Mouse (Mus musculus) adrenal gland, postnatal 10 days (tissue): ENCODE measurements around the gene Slc15a2. TPM values are rescaled to one million over a fixed set of nuclear protein-coding genes. Genes with fewer than 3 reads are reported as not detected.

Experiments used
- DNase-seq: peaks from one replicate; pipeline ENCODE4 v3.0.0; 2021; ENCODE audit warnings: mixed read lengths
- long read RNA-seq, 2 experiments: library from polyadenylated mRNA; stranded (forward); transcript quantifications; one replicate each; pipeline ENCODE4 v2.0.0; 2021
- total RNA-seq, 2 experiments: library from RNA; stranded (reverse); gene quantifications; 2 replicates each; pipeline ENCODE4 v1.2.3; 2021

Slc15a2 gene
- total RNA-seq: 1 to 10 TPM; 2.4 to 3.4 TPM
- long read RNA-seq, experiment 1, partial matches to known transcripts: 0 of 3 reads
- long read RNA-seq, experiment 1, other reads (novel, unspliced or antisense): 1 of 3 reads
- long read RNA-seq, experiment 2, partial matches to known transcripts: 1 of 3 reads
- long read RNA-seq, experiment 2, other reads (novel, unspliced or antisense): 0 of 3 reads

DNA sequence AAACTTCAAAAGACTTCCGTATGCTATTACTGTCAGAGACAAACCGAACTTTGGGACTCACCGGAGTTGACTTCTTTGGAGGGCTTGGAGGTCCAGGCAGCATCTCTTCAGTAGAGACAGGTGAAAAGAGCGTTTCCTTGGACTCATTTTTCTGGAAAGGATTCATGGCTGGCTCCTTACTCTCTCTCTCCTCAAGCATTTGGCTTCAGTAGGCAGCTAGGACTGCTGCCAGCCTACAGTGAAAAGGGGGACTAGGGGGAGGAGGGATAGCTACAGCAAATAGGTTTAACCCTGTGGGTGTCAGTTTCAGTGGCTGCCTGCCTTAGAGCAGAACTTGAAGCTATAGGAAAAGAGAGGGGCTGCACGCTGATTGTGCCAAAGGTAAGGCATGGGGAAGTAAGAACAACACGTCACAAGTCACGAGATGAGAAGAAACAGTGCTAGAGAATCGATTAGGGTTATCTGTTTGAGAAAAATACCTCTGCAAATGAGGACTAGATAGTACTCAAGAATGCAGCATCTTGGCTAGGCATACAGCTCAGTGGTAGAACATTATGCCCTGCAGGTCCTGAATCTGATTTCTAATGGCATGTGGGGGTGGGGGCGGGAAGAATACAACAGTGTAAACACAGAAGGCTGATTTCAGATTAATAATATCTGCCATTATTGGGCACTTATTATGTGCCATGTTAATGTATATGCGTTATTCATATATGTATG, at the start of gene Slc15a2:
Slc15a2 (minus strand) TSS at position 369 of the 720 bp plus-strand sequence.
- peak; percentile 38 for DNase-seq

DNA sequence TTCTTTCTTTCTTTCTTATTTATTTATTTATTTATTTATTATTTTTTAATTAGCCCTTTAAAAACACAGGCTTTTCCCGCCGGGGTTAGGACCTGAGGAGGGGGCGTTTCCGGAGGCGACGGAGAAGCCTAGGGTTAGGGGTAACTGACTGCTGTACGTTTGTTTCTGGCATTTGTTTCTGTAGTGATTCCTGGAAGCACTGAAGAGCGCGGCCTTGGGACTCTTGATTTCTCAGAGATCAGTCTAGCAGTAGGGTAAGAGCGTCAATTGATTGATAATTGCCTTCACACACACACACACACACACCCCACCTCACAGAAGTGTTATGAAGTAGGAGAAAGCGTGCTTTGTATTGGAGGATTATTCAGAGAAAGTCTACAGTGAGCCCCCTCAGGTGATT, 44.1 kb upstream of the Slc15a2 start:
- peak; percentile 10 for DNase-seq

DNA sequence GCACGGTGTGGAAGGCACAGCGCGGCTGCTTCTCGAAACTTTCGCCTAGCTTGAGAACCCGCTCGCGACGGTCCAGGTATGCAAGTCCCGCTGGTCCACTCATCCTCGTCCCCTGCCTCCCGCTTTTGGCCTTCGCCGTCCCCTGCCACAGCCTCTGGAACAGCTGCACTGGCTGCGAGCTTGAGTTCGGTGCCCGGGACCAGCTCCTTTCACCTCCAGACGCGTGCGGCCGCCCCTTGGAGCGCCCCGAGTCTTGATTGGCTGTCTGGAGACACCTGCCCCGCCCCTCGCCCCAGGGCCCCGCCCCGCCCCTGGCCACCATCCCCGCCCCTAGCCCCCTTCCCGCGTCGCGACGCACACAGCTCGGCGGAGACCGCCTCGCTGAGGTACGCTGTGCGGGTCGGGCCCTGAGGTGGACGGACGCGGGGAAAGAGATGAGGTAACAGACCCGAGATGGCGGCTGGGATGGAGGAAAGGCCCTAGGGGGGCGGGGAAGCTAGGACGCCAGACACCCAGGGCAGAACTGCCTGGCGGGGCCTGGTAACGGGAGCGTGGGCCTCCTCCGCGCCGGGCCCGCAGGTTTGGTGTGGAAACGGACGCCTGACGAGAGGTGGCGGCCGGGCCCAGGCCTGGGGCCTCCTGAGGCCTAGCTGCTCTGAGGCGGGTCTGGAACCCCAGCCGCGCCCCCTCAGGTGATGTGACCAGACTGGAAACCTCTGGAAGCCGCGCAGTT, 43.5 kb upstream of the Slc15a2 start, which contains the start of gene Iqcb1:
Iqcb1 (plus strand) TSS at position 332 of the 733 bp plus-strand sequence.
- DNase-seq: peak; percentile 92

DNA sequence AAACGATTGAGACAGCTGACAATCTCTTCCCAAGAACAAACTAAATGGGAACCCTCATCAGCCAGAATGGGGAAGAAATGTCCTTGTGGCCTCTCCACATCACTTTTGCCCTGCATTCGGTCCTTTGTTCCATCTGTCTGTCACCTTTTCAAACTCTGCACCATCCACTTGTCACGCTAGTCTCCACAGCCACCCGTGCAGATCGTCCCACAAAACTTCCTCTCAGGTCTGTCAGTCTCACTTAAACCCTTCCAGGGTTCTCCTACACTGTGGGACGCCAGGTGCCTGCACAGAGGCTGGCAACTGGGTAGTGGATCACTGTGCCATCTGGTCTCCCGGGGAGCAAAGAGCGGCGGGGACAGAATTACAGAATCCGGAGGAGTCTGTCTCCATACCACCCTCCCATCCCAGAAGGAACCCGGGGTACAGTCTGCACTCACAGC, 42.9 kb upstream of the Slc15a2 start:
- no peak for DNase-seq

DNA sequence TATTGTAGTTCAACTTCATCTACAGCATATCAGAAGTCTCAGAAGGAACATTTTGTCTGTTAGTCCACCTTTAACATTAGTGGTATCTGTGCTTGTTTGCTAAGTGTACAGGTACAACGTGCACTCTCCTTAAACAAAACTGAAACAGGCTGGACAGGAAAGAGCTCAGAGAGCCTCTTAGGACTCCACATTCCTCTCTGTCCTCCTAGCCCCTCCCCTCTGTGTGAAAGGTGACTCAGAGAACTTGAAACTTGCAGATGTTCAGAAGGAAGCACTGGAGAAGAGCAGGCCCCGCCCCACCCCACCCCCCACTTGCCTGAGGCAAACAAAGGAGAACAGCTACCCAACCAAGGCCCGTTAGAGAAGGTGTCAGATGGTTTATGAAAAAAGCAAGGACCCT, 36.7 kb upstream of the Slc15a2 start:
- DNase-seq: no peak

GRCm38 (mm10) chr16:36820747-36821146, 36.0 kb upstream of the Slc15a2 start:
- no peak for DNase-seq

GRCm38 (mm10) chr16:36820016-36820415, 35.3 kb upstream of the Slc15a2 start:
- no peak for DNase-seq

- peak; percentile 71 for DNase-seq
Observed at GRCm38 (mm10) chr16:36817321-36817926, 32.7 kb upstream of the Slc15a2 start.

- DNase-seq: no peak
Observed at GRCm38 (mm10) chr16:36816916-36817315, 32.2 kb upstream of the Slc15a2 start.

- DNase-seq: no peak
Observed at GRCm38 (mm10) chr16:36813680-36814079, 28.9 kb upstream of the Slc15a2 start.

DNA sequence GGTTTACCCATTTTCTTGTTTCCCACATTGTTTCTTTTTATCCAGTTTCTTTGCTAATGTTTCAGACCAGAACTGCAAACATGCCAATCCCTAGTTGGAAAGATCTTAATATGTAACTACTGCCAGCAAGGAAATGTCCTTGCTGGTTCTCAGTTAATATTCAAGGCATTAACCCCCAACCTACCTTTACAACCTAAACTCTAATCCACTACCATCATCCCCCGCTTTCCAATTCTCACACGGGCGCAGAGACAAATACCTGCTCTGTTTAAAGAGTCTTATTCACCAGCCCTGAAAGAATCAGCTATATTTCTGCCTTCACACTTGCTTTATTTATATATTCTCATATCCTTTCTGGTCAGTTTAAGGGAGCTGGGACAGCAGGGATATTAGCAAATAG, 23.9 kb upstream of the Slc15a2 start:
- no peak for DNase-seq

- DNase-seq: no peak
Observed at GRCm38 (mm10) chr16:36802361-36802760, 17.6 kb upstream of the Slc15a2 start.

GRCm38 (mm10) chr16:36798334-36798733, 13.6 kb upstream of the Slc15a2 start:
- no peak for DNase-seq

DNA sequence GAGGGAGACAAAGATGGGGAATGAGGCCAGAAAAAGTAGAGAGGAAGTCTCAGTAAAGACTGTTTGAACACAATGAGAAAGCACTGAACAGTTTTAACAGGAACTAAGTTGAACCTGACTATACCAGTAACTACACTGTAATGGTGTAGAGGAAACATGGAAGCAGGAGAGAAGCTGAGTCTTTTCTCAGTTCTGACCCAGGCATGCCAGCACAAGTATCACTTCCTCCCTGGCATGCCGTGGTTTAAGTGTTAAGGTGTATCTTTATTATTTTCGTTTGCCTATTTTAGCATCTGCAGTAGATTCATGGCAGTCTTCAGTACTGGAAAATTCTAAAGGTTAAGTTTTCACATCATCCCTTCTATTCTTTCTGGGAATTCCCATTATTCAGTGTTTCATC, 10.2 kb upstream of the Slc15a2 start:
- no peak for DNase-seq

- DNase-seq: no peak
Observed at GRCm38 (mm10) chr16:36790166-36790565, 5.4 kb upstream of the Slc15a2 start.

GRCm38 (mm10) chr16:36786466-36786865, 1.7 kb upstream of the Slc15a2 start:
- no peak for DNase-seq

- peak; percentile 16 for DNase-seq
Observed at GRCm38 (mm10) chr16:36784146-36784545, 616 bp downstream of the Slc15a2 start.

- no peak for DNase-seq
Observed at GRCm38 (mm10) chr16:36775658-36776057, 9.1 kb downstream of the Slc15a2 start.

DNA sequence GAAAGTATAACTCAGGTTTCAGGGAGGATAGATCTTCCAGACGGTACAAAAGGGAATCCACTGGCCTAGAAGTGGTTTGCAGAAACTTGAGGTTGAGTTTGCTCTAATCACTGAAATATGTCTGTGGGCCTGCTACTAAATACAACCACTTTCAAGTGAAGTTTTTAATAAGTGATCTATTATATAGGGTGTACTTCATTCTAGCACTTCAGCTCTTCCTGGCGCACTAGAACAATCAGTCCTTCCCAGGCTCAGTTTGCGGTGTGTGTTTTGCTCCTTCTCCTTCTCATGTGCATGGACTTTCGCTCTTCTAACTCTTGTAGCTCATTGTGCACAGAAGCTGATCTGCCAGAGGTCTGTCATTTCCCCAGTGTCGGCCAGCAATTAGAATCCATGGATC, 11.8 kb downstream of the Slc15a2 start:
- no peak for DNase-seq

GRCm38 (mm10) chr16:36771703-36772102, 13.1 kb downstream of the Slc15a2 start:
- DNase-seq: no peak

GRCm38 (mm10) chr16:36771244-36771643, 13.5 kb downstream of the Slc15a2 start:
- DNase-seq: no peak

- DNase-seq: no peak
Observed at GRCm38 (mm10) chr16:36770830-36771229, 13.9 kb downstream of the Slc15a2 start.
